Mouse (Mus musculus) heart, embryonic 13.5 days (tissue): ENCODE results near the gene Stam. TPM values are rescaled to one million over a fixed set of nuclear protein-coding genes. Genes with fewer than 3 reads are reported as not detected.
"Not testable (repeated sequence)": the region's sequence is repeated elsewhere in the genome, so short reads cannot be mapped to it uniquely, and the experiment has no call there.

Experiments
- ATAC-seq: fragments of 200-750 bp; cut with Nextera tagmentation; 2 replicates; pipeline ENCODE4 v1.8.0; 2017; ENCODE audit warnings: moderate TSS enrichment; ENCODE audit not compliant: insufficient number of reproducible peaks, low FRiP score, low TSS enrichment; ENCODE audit errors: extremely low read depth
- H3K27ac ChIP-seq: fragments of 300-500 bp; sonication (generic); replicated peaks from 2 replicates; pipeline ENCODE4 v1.5.1; 2015; ENCODE audit warnings: moderate library complexity, mild to moderate bottlenecking, inconsistent platforms
- H3K27me3 ChIP-seq: fragments of 300-500 bp; sonication (generic); replicated peaks from 2 replicates; pipeline ENCODE4 v1.6.1; 2015; ENCODE audit warnings: mild to moderate bottlenecking, inconsistent platforms
- H3K36me3 ChIP-seq: fragments of 300-500 bp; sonication (generic); 2 replicates; pipeline ENCODE4 v1.6.1; 2015; ENCODE audit warnings: mild to moderate bottlenecking, inconsistent platforms
- H3K4me1 ChIP-seq: fragments of 300-500 bp; sonication (generic); 2 replicates; pipeline ENCODE4 v1.6.1; 2015; ENCODE audit warnings: inconsistent platforms
- H3K4me2 ChIP-seq: fragments of 300-500 bp; sonication (generic); 2 replicates; pipeline ENCODE4 v1.6.1; 2015; ENCODE audit warnings: inconsistent platforms, mild to moderate bottlenecking, moderate library complexity
- H3K4me3 ChIP-seq: fragments of 300-500 bp; sonication (generic); 2 replicates; pipeline ENCODE4 v1.5.1; 2015; ENCODE audit warnings: moderate library complexity, mild to moderate bottlenecking, inconsistent platforms
- H3K9ac ChIP-seq: fragments of 300-500 bp; sonication (generic); 2 replicates; pipeline ENCODE4 v1.6.1; 2015; ENCODE audit warnings: inconsistent platforms, mild to moderate bottlenecking, moderate library complexity
- H3K9me3 ChIP-seq: fragments of 300-500 bp; sonication (generic); 2 replicates; pipeline ENCODE4 v1.6.1; 2016; ENCODE audit warnings: inconsistent platforms
- WGBS: fragments of 180-500 bp; shearing (Covaris S2); methylation state at CpG from one replicate; pipeline ENCODE4 v1.1.7; 2015; ENCODE audit warnings: mixed read lengths; 5-methylcytosine and 5-hydroxymethylcytosine counted together
- polyA plus RNA-seq: library from polyadenylated mRNA; unstranded; fragments of >200 nt; fragmentation: Nextera tagmentation; extraction: Ambion mirVana; gene quantifications from 2 replicates; pipeline ENCODE4 v1.2.1, GENCODE M21; 2015

The Stam gene
- polyA plus RNA-seq, 1 experiment from 2014 or later: 49.4 TPM

DNA sequence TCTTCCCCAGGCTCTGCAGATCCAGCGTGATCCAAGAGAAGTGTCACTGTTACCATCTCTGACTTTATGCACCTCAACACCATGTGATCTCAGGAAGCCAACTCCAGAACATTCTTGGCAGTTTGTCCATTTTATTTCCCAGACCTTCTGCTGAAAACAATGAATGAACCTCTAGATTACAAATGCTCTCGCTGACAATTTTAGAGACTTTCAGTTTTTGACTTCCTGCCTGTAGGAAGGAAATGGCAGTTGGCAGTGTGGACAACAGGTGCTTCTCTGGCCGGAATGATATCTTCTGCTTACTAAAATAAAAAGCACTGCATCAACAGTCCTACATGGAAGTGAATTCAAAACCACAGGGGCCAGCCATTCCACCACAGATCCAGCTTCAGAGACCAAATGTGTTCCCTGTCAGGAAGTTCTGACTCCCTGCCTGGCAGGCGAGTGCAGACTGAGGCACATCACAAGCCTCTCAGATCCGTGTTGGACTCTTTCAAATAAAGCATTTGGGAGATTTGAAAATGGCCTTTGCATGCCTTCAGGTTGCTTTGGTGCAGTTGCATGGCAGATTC lies 90.6 kb downstream of the Stam start:
- H3K27ac ChIP-seq: peak overlapping the region; percentile 74
- no peaks in the 10 kb centered on the region for H3K27me3 ChIP-seq
- H3K4me3 ChIP-seq: no peak overlapping the region
- no peak overlapping the region for H3K4me2 ChIP-seq
- H3K9ac ChIP-seq: no peak overlapping the region
- H3K9me3 ChIP-seq: no peaks in the 10 kb centered on the region
- H3K4me1 ChIP-seq: peaks cover 15% of the 10 kb centered on the region
- H3K36me3 ChIP-seq: no peaks in the 10 kb centered on the region
- WGBS: 65% methylated on average over 5 of the region's 5 CpGs
- ATAC-seq: no peak

- no peaks in the 10 kb centered on the region for H3K36me3 ChIP-seq
- no peak overlapping the region for H3K4me3 ChIP-seq
- H3K9me3 ChIP-seq: no peaks in the 10 kb centered on the region
- H3K4me2 ChIP-seq: no peak overlapping the region
- WGBS: 51% methylated on average over 2 of the region's 2 CpGs
- H3K4me1 ChIP-seq: peaks cover 14% of the 10 kb centered on the region
- H3K27me3 ChIP-seq: no peaks in the 10 kb centered on the region
- no peak for ATAC-seq
- H3K9ac ChIP-seq: no peak overlapping the region
- peak overlapping the region; percentile 74 for H3K27ac ChIP-seq
Observed at GRCm38 (mm10) chr2:14165066-14165465, 91.2 kb downstream of the Stam start.

DNA sequence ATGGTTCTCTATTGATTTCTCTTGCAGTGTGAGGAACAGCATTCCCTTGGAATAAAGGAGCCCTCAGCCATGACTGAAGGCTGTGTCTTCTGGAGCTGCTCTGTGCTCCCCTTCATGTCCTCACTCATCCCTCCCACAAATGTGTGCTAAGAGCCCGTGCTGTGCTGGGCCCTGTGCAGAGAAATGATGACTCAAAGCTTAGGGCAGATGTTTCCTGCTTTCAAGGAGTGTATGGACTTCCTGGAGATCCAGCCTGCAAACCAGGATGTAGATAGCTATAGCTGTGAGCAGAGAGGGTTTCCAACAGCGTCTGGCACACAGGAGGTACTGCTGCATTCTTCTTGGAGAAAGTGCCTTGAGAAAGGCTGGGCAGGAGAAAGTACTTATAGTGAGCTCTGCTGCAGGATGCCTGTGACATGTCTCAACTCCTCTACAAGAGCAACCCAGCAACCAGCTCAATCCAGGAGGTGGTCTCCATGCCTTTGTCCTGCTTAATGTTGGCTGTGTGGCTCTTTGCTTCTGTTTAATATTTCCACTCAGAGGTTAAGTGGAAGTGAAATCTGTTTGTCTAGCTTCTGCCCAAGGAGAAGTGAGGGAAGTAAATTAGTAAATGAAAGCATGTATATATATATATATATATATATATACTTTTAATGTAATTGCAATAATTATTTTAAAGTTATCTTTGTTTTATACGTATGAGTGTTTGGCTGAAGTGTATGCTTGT lies 91.9 kb downstream of the Stam start:
- no peak overlapping the region for H3K9ac ChIP-seq
- no peak overlapping the region for H3K4me2 ChIP-seq
- no peaks in the 10 kb centered on the region for H3K9me3 ChIP-seq
- H3K4me3 ChIP-seq: no peak overlapping the region
- H3K4me1 ChIP-seq: peaks cover 14% of the 10 kb centered on the region
- 52% methylated on average over 3 of the region's 3 CpGs for WGBS
- no peaks in the 10 kb centered on the region for H3K27me3 ChIP-seq
- no peaks in the 10 kb centered on the region for H3K36me3 ChIP-seq
- no peak for ATAC-seq
- H3K27ac ChIP-seq: peak overlapping the region; percentile 74

DNA sequence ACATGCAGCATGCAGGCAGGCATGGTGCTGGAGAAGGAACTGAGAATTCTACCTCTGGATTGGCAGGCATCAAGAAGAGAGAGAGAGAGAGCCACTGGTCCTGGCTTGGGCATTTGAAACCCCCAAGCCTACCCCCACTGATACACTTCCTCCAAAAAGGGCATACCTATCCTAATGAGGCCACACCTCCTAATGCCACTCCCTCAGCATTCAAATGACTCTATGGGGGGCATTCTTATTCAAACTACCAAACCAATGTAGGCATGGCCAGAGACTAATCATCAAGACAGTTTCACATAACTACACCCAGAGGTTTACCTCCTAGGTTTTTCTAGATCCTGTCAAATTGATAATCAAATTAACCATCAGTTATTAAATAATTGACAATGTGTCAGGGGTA lies 93.8 kb downstream of the Stam start:
- Histone ChIP-seq H3K4me1 (peaks cover 14% of the 10 kb centered on the region), H3K9ac (no peak overlapping the region), H3K9me3 (no peaks in the 10 kb centered on the region), H3K36me3 (no peaks in the 10 kb centered on the region), H3K4me2 (no peak overlapping the region), H3K27me3 (no peaks in the 10 kb centered on the region), H3K4me3 (no peak overlapping the region), H3K27ac (no peak overlapping the region)
- ATAC-seq: no peak

DNA sequence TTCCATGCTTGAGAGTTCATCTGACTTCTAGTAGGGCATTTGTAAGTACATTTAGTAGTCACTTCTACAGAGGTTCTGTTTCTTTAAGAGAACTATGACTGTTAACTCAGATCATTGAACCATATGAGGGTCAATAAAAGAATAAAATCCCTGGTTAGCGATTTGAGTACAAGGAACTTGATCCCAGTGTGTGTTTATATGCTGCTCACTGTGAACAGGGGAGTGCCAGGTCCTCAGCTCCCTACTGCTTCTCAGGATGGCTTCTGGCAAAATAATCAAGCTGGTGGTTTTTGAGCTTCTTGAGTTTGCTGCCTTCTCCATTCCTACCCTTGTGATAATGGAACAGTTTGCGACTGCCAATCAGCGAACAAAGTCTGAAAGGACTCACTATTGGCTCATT lies 100.4 kb downstream of the Stam start, which contains the start of gene Tmem236:
Gene Tmem236 (plus strand): TSS at position 190 of the 400 bp plus-strand sequence.
- Histone ChIP-seq H3K36me3 (no peaks in the 10 kb centered on the region), H3K9ac (no peak within 1 kb of the TSS), H3K27me3 (no peaks in the 10 kb centered on the region), H3K27ac (no peak within 1 kb of the TSS), H3K4me1 (no peaks in the 10 kb centered on the region), H3K9me3 (no peaks in the 10 kb centered on the region), H3K4me3 (no peak within 1 kb of the TSS), H3K4me2 (no peak within 1 kb of the TSS)
- WGBS: 82% methylated on average over 3 of the region's 3 CpGs
- ATAC-seq: no peak

- H3K4me3 ChIP-seq: no peak overlapping the region
Observed at GRCm38 (mm10) chr2:14176460-14177193, 102.7 kb downstream of the Stam start.

GRCm38 (mm10) chr2:14184375-14184774 lies 110.5 kb downstream of the Stam start:
- H3K27ac ChIP-seq: no peak overlapping the region
- no peaks in the 10 kb centered on the region for H3K4me1 ChIP-seq
- no peak overlapping the region for H3K4me3 ChIP-seq
- H3K9me3 ChIP-seq: no peaks in the 10 kb centered on the region
- no peak overlapping the region for H3K9ac ChIP-seq
- ATAC-seq: no peak
- H3K27me3 ChIP-seq: no peaks in the 10 kb centered on the region
- no peaks in the 10 kb centered on the region for H3K36me3 ChIP-seq
- no peak overlapping the region for H3K4me2 ChIP-seq

More at GRCm38 (mm10) chr2:14176460-14177193, 102.7 kb downstream of the Stam start:
- no peak for ATAC-seq
- H3K27me3 ChIP-seq: no peaks in the 10 kb centered on the region
- 63% methylated on average over 2 of the region's 2 CpGs for WGBS
- H3K9me3 ChIP-seq: no peaks in the 10 kb centered on the region
- no peak overlapping the region for H3K27ac ChIP-seq
- no peak overlapping the region for H3K9ac ChIP-seq
- no peak overlapping the region for H3K4me2 ChIP-seq
- no peaks in the 10 kb centered on the region for H3K4me1 ChIP-seq
- H3K36me3 ChIP-seq: no peaks in the 10 kb centered on the region

- H3K27me3 ChIP-seq: no peaks in the 10 kb centered on the region
- 44% methylated on average over 4 of the region's 4 CpGs for WGBS
- H3K4me1 ChIP-seq: peaks cover 10% of the 10 kb centered on the region
- H3K4me2 ChIP-seq: no peak overlapping the region
- no peaks in the 10 kb centered on the region for H3K36me3 ChIP-seq
- ATAC-seq: no peak
- H3K4me3 ChIP-seq: no peak overlapping the region
- H3K9me3 ChIP-seq: no peaks in the 10 kb centered on the region
- no peak overlapping the region for H3K27ac ChIP-seq
- H3K9ac ChIP-seq: no peak overlapping the region
Observed at GRCm38 (mm10) chr2:14190684-14191083, 116.8 kb downstream of the Stam start.

GRCm38 (mm10) chr2:14191601-14192000 lies 117.7 kb downstream of the Stam start:
- Histone ChIP-seq H3K4me2 (no peak overlapping the region), H3K27ac (no peak overlapping the region), H3K4me1 (peaks cover 10% of the 10 kb centered on the region), H3K27me3 (no peaks in the 10 kb centered on the region), H3K36me3 (no peaks in the 10 kb centered on the region), H3K9ac (no peak overlapping the region), H3K9me3 (no peaks in the 10 kb centered on the region), H3K4me3 (no peak overlapping the region)
- WGBS: 75% methylated on average over 4 of the region's 4 CpGs
- ATAC-seq: no peak

DNA sequence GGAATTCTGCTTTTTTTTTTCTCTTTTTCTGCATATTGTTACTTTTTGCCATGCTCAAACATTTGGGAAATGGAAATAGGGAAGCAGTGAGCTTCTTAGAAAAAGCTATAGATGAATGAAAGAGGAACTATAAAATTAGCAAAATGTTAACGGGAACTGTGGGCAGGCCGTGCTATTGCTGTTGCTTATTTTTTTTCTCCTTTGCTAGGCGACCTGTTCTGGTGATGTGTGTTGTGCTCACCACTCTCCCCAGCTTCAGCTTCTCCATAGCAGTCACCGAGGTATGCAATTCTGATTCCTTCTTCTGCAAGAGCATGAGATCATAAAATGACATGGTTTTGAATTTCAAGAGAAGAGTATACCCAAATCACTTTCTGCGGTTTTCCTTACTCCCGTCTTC lies 118.1 kb downstream of the Stam start:
- H3K27ac ChIP-seq: no peak overlapping the region
- no peak overlapping the region for H3K4me2 ChIP-seq
- no peaks in the 10 kb centered on the region for H3K9me3 ChIP-seq
- H3K4me1 ChIP-seq: peaks cover 10% of the 10 kb centered on the region
- WGBS: 79% methylated on average over 6 of the region's 6 CpGs
- no peak for ATAC-seq
- H3K4me3 ChIP-seq: no peak overlapping the region
- no peaks in the 10 kb centered on the region for H3K36me3 ChIP-seq
- no peak overlapping the region for H3K9ac ChIP-seq
- no peaks in the 10 kb centered on the region for H3K27me3 ChIP-seq

GRCm38 (mm10) chr2:14198325-14198903 lies 124.5 kb downstream of the Stam start:
- H3K4me1 ChIP-seq, ATAC-seq, H3K4me2 ChIP-seq, H3K36me3 ChIP-seq, H3K27ac ChIP-seq, H3K4me3 ChIP-seq, H3K9me3 ChIP-seq, H3K9ac ChIP-seq, H3K27me3 ChIP-seq: not testable (repeated sequence)
- WGBS: 33% methylated on average over 1 of the region's 2 CpGs
